Mouse (Mus musculus) frontal cortex, postnatal 14 days (tissue): ENCODE results near the gene Lclat1.
"Not testable (repeated sequence)": the region's sequence is repeated elsewhere in the genome, so short reads cannot be mapped to it uniquely, and the experiment has no call there.

ENCODE experiments used
- DNase-seq, 2 experiments: peaks; one replicate each; pipeline ENCODE4 v3.0.0; 2022; ENCODE audit warnings: low spot score in 2 of 2

Gene Lclat1

DNA sequence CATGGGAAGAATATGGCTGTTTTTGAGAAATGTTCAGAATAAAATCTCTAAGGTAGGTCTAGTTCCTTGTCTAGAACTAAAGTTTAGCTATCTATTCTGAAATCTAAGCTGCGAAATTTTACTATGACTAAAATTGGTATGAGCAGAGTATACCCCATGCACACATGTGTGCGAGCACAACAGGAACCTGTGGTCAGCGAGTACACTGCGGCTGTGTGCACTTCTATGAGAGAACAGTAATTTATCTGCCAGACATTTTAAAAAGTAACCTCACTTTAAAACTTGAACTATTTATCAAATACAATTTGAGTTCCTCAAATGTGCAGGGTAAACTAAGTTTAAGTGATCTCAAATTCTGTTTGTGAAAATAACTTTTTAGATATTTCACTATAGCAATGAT lies 34.2 kb downstream of the Lclat1 start:
- DNase-seq: no peak

DNA sequence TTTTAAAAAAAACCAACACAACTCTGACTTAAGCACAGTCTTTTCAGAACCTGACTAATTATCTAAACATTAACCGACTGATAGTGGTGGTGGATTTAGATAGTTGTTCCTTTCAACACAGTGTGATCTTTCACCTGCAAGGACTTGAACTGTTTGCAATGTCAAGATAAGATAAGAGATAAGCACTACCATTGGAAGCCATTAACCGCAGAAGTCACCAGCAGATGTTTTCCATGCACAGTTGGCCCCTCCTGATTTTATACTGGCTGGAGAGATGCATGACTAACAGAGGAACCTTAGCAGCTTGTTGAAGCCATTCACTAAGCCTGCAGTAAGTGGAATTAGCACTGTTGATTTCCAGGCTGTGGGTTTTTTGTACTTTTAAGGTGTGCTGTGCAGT lies 34.7 kb downstream of the Lclat1 start:
- DNase-seq: no peak

- DNase-seq: no peak
Measured at GRCm38 (mm10) chr17:73145426-73145825, 37.6 kb downstream of the Lclat1 start.

DNA sequence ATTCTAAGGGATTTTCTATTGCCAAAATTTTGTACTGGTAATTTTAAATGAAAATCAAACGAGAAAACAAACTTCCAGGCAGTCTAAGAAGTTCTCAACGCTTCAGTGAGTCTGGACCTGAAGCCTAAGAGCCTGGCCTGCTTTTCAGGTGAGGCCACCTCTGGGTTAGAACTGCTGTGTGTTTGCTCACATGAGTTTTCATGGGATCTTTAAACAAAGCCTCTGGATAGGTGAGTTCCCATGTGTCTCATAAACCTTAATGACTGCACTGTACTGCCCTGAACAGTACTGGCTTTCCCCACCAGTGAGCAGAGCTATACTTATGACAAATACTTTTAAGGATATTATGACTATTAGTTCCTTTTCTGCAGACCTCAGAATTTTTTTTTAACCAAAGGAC lies 40.8 kb downstream of the Lclat1 start:
- no peak for DNase-seq

DNA sequence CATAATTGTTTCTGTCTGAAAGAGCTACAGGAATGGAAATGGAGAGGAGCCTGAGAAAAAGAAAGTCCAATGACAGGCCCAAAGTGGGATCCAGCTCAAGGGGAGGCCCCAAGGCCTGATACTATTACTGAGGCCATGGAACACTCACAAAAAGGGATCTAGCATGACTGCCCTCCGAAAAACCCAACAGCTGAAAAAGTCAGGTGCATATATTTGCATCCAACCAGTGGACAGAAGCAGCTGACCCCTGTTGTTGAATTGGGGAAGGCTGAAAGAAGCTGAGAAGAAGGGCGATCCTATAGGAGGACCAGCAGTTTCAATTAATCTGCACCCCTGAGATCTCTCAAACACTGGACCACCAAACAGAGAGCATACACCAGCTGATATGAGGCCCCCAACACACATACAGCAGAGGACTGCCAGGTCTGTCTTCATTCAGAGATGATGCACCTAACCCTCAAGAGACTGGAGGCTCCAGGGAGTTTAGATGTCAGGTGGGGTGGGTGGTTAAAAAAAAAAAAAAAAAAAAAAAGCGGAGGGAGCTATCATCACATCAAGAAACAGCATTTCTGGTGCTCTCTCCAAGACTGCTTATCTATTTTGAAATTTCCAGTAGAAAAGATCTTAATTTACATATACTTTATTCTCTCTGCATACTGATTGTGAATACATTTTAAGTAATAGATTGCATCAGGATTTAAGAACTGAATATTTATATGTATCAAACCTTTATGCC lies 45.2 kb downstream of the Lclat1 start:
- not testable (repeated sequence) for DNase-seq

DNA sequence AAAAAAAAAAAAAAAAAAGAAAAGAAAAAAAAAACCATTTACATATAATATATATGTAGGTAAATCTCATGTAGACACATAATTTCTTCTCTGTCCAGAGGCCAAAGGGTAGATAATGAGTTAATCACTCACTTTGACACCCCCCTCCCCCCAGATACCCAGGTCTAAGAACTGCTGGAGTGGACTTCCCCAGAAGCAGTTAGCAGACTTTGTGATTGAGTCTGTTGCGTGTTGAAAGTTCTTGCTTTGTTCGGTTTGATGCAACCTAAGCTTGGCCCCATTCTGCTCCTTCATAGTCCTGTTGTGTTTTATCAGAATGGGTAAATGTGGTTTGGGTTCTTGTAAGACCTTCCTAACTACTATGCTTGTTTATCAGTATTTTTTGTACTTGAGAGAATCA lies 45.9 kb downstream of the Lclat1 start:
- no peak for DNase-seq

GRCm38 (mm10) chr17:73156606-73157005 lies 48.8 kb downstream of the Lclat1 start:
- DNase-seq: no peak

GRCm38 (mm10) chr17:73161795-73162194 lies 54.0 kb downstream of the Lclat1 start:
- DNase-seq: no peak

- no peak for DNase-seq
Measured at GRCm38 (mm10) chr17:73162445-73163208, 54.8 kb downstream of the Lclat1 start.

GRCm38 (mm10) chr17:73163597-73163996 lies 55.8 kb downstream of the Lclat1 start:
- DNase-seq: no peak

- DNase-seq: no peak
Measured at GRCm38 (mm10) chr17:73164121-73164520, 56.3 kb downstream of the Lclat1 start.

DNA sequence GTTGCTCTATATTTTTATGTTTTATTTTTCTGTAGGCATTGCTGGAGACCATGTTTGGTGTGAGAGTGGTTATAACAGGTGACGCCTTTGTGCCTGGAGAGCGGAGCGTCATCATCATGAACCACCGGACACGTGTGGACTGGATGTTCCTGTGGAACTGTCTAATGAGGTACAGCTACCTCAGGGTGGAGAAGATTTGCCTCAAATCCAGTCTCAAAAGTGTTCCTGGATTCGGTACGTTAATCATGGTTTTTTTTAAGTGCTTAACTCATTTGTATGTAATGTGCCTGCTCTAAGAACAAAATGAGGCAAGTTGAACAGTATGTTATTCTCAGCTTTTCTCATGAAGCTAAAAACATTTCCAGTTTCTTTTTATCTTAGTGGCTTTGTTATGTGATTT lies 61.7 kb downstream of the Lclat1 start:
- no peak for DNase-seq

DNA sequence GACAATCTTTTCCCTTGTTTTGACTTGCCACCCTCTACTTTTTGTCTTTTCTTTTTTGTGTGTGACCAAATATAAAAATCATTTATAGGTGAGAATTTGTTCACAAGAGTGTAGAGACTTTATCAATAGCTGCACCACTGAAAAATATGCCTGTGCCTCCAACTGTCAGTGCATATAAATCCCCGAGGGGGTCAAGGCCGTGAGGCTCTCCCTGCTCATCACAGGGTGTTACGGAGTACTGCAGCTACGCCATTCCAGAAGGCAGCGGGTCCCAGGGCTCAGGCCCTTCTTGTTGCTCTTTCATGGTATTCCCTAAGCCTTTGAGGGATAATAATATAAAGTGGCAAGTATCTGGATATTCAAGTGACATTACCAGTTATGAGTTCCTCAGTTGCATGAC lies 62.4 kb downstream of the Lclat1 start:
- DNase-seq: no peak

DNA sequence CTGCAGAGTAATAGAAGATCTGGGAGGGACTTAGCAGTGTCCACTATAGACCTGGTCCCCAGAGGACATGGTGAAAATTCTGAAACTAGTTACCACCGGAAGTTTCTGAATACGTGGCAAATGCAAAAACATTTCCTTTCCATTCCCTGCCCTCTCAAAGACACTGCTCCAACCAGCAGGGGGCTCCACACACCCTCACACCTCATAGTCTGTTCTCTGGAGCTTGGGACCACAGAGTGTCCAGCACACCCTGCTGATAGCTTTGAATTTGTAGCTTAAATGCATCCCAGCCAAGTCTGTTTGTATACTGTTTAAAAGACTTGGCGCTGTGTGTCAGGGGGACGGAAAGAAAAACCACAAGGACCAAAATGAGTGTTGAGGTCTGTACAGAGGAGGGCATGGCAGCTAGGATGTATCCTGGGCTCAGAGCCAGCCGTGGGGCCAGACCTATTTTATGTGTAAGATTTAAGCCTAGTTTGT lies 66.3 kb downstream of the Lclat1 start:
- DNase-seq: peak in 1 of 2 experiments; percentile 17

GRCm38 (mm10) chr17:73175720-73176119 lies 67.9 kb downstream of the Lclat1 start:
- no peak for DNase-seq

DNA sequence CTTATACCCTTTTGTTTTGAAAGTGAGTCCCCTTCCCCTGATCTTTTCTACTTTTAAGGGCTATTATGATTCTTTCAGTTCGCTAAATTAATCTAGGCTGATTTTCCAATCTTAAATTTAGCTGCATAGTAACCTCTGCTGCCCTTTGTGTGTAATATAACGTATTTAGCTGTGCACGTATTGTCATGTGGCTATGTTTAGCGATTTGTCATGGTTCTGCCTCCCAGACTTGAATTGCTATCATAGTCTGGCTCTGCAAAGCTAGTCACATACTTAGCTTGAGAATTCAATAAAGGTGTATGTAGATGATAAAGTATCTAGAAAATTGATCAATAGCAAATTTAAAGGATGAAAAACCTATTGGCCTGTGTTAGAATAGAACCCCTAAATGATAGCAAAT lies 69.3 kb downstream of the Lclat1 start:
- no peak for DNase-seq

DNA sequence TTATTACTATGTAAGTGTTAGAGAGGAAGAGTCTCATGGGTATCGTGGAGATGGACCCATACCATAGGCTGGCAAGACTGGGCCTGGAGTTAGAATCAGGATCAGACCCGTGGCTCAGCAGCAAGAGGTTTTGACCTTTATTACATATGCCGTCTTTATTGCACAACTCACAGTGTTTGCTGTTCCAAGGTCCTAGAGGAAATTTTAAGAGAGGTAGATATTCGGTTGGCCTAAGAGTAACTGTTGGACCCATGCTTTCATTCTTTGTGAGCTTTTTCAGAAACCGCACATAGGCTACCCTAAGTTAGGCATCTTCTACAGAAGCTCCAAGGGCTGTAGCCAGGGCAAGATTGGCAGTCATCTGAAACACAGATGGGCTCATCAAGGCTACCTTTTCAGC lies 79.1 kb downstream of the Lclat1 start:
- no peak for DNase-seq

DNA sequence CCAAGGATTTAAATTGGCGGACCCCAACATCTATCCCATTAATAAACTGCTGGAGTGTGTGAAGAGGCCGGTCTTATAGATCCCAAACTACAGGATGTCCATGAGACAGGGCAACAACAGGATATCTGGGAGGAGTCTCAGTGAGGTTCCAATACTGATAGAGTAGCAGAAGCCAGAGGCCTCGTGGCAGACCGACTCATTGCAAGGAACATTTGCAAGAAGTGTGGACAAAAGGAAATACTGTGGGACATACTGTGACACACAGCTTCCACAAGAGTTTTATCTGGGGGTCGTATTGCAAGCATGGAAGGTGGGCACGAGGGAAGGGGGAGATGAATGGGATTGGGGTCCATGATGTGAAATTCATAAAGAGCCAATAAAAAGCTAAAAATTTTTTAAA lies 86.4 kb downstream of the Lclat1 start:
- DNase-seq: no peak

DNA sequence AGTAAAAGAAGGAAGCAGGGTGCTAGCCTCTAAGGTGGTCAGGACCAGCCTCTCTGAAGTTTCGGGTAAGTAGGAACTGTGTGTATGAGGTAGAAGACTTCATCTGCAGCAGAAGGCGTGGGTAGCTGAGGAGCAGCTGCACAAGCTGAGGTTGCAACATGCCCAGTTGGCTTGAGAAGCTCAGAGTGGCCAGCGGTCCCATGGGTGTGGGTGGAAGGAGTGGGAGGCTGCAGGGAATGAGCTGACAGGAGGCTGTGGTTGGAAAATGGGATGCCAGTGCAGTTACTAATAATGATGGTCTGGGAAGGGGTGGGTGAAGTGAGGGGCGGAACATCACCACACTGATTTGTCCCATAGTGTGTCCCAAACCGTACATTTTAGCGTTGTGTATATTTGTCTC lies 86.8 kb downstream of the Lclat1 start:
- no peak for DNase-seq

DNA sequence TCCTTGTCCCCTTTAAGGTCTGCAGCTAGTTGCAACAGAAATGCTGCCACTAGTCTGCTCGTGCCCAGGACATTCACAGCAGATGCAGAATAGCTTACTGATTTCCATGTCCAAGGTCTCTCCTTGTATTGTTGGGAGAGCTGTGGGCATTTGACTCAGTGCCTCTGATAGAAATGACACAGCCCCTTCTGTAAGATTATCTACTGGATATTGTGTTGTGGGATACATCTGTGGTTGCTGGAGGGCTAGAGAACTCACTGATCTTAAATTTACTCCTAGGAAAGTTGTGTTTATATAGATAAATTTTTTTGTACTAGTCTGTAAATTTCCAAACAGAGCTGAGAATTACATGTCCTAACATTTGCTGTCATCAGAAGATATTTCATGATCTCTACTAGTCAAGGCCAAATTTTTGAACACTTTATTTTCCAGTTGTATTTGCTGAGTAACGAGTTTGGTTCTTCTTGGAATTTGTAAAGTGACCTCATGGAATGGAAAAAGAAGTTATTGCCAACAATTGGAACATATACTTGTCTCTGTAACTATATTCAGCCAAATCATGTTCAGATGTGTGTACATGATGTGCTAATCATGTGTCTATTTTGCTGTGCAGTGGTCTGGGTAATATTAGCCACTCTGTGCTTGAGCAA lies 87.4 kb downstream of the Lclat1 start:
- no peak for DNase-seq

DNA sequence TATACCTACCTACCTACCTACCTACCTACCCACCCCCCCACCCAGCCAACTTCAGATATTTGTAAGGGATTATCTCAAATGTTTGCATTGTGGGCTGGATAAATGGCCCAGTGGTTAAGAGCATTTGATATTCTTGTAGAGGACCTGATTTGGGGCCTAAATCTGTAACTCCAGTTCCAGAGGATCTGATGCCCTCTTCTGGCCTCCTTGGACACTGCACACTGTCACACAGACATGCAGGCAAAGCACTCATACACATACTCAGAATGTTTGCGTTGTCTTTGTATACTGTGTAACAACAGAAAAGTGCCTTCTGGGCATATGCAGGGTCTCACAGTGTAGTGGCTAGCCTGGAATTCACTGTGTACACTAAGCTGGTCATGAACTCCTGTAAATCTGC lies 88.4 kb downstream of the Lclat1 start:
- DNase-seq: no peak

DNA sequence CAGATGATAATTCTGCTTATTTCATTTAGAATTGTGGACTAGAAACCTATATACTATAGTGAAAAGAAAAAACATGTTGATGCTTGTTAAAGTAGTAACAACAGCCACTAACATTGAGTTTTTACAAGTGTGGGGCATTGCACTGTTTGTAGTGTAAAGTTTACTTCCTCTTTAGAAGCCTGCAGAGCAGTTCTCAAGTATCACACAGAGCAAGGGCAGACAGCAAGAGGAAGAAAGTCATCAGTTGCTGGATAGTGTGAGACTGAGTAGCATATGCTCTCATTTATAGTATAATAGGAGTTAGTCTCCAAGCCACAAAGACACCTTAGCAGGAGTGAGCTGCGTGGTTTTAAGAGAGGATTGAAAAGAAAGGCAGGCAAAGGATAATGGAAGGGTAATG lies 89.9 kb downstream of the Lclat1 start:
- DNase-seq: no peak

DNA sequence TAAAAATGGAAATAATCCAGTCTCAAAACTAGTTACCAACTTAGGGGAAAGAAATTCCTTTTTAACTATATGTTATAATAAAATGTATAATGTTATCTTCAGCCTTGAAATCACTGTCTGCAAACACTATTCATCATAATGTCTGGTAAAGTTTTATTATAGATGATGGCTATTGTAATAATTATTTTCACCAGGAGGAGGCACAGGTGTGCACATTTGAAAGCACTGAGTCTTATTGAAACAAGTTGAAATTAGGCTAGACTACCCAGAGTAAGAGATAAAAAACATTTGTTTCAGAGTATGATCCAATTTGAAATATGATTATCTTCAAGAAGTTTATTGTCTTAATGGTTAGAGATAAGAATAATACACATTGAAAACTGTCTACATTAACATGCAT lies 91.6 kb downstream of the Lclat1 start:
- DNase-seq: no peak
